Mouse (Mus musculus) ES-E14 (cell line): ENCODE measurements around the gene Gm128. TPM values are rescaled to one million over a fixed set of nuclear protein-coding genes. Genes with fewer than 3 reads are reported as not detected.

Experiments used
- DNase-seq: peaks from one replicate; pipeline ENCODE4 v3.0.0-alpha.2; 2013; ENCODE audit warnings: low read depth, low spot score
- H3K27ac ChIP-seq: 2 replicates; pipeline ENCODE4 v1.5.1; 2012; ENCODE audit warnings: low read depth, mild to moderate bottlenecking, low read length, moderate library complexity, mixed read lengths; ENCODE audit not compliant: poor library complexity, insufficient read depth, severe bottlenecking
- H3K36me3 ChIP-seq: 2 replicates; pipeline ENCODE4 v1.6.1; 2012; ENCODE audit warnings: mild to moderate bottlenecking, low read length, moderate library complexity, mixed read lengths; ENCODE audit not compliant: control insufficient read depth, poor library complexity, insufficient read depth, severe bottlenecking
- H3K4me1 ChIP-seq, 2 experiments: fragments of 150-350 bp in 1 of 2; sonication (generic) in 1 of 2; 2 replicates each; pipeline ENCODE4 v1.6.1; 2012; ENCODE audit warnings: low read length in 2 of 2, mild to moderate bottlenecking in 1 of 2, mixed read lengths in 1 of 2; ENCODE audit not compliant: control insufficient read depth in 2 of 2, insufficient read depth in 2 of 2, poor library complexity in 1 of 2
- H3K4me3 ChIP-seq, 2 experiments: fragments of 150-350 bp in 1 of 2; sonication (generic) in 1 of 2; 2 replicates each; pipeline ENCODE4 v1.5.1; 2012; ENCODE audit warnings: low read length in 2 of 2, low read depth in 1 of 2, mild to moderate bottlenecking in 1 of 2, mixed read lengths in 1 of 2; ENCODE audit not compliant: insufficient read depth in 1 of 2, poor library complexity in 1 of 2, severe bottlenecking in 1 of 2
- H3K9ac ChIP-seq: 2 replicates; pipeline ENCODE4 v1.6.1; 2012; ENCODE audit warnings: low read depth, mild to moderate bottlenecking, low read length, mixed read lengths; ENCODE audit not compliant: poor library complexity, insufficient read depth, severe bottlenecking
- H3K9me3 ChIP-seq: fragments of 150-350 bp; sonication (generic); 2 replicates; pipeline ENCODE4 v1.6.1; 2012; ENCODE audit warnings: low read depth, mild to moderate bottlenecking, low read length; ENCODE audit not compliant: control insufficient read depth, insufficient read depth
- CHD2 ChIP-seq: IDR thresholded peaks from 2 replicates; pipeline ENCODE4 v1.6.1; 2014; ENCODE audit warnings: mild to moderate bottlenecking, low read depth, low read length, inconsistent platforms
- HCFC1 ChIP-seq: IDR thresholded peaks from 2 replicates; pipeline ENCODE4 v1.6.1; 2012; ENCODE audit warnings: low read length, inconsistent platforms, borderline replicate concordance; ENCODE audit not compliant: insufficient read depth
- MAFK ChIP-seq: IDR thresholded peaks from 2 replicates; pipeline ENCODE4 v1.6.1; 2014; ENCODE audit warnings: mild to moderate bottlenecking, low read depth, low read length, inconsistent platforms; ENCODE audit not compliant: insufficient read depth
- ZC3H11A ChIP-seq: IDR thresholded peaks from 2 replicates; pipeline ENCODE4 v1.6.1; 2012; ENCODE audit warnings: low read depth, mild to moderate bottlenecking, inconsistent platforms, low read length, borderline replicate concordance
- ZNF384 ChIP-seq: IDR thresholded peaks from 2 replicates; pipeline ENCODE4 v1.6.1; 2012; ENCODE audit warnings: low read depth, low read length, inconsistent platforms
- in situ Hi-C, 2 experiments: fragments of 600-800 bp; cut with MboI; formaldehyde crosslinking; loops; one replicate each; pipeline ENCODE4 v1.15.1; 2025; ENCODE audit warnings: low sequenced_read_pairs in 2 of 2, inconsistent platforms in 1 of 2; ENCODE audit not compliant: unreplicated experiment in 2 of 2
- total RNA-seq: library from RNA; depleted of rRNA; stranded (reverse); fragments of 300-350 nt; gene quantifications from 2 replicates; pipeline ENCODE4 v1.2.3, GENCODE M21; 2012

The Gm128 gene
- total RNA-seq, 1 experiment: 2.0 TPM

GRCm38 (mm10) chr3:95281216-95282126, 40.1 kb upstream of the Gm128 start, which contains the start of the genes Mindy1 and Prune1:
Gene Mindy1, plus strand, starts transcription at chr3:95281345.
Gene Prune1, minus strand, starts transcription at chr3:95282076.
- peak within 1 kb of the TSS; percentile 75 for H3K27ac ChIP-seq
- in situ Hi-C loops: no loop called here
- peak; percentile 93 for TF ChIP-seq HCFC1
- TF ChIP-seq MAFK: no peak
- H3K9ac ChIP-seq: peak within 1 kb of the TSS; percentile 93
- peak within 1 kb of the TSS; percentile 94 to 98 for H3K4me3 ChIP-seq
- H3K4me1 ChIP-seq: peaks cover 6% of the 10 kb centered on the region in 2 experiments; a peak in 3 of 4 replicates
- H3K36me3 ChIP-seq: no peaks in the 10 kb centered on the region
- no peaks in the 10 kb centered on the region for H3K9me3 ChIP-seq
- peak; percentile 95 for DNase-seq

GRCm38 (mm10) chr3:95280747-95281146, 39.3 kb upstream of the Gm128 start:
- DNase-seq: no peak
- no peak overlapping the region for H3K27ac ChIP-seq

GRCm38 (mm10) chr3:95277149-95277551, 35.8 kb upstream of the Gm128 start:
- Histone ChIP-seq H3K36me3 (peaks cover 3% of the 10 kb centered on the region; the same call in 1 of the 2 replicates), H3K4me1 (peaks cover 6 to 12% of the 10 kb centered on the region in 2 experiments; a peak in 2 of 4 replicates), H3K9me3 (no peaks in the 10 kb centered on the region), H3K4me3 (no peak overlapping the region), H3K27ac (no peak overlapping the region; the same call in 1 of the 2 replicates), H3K9ac (no peak overlapping the region; the same call in 1 of the 2 replicates)
- TF ChIP-seq HCFC1 (no peak), MAFK (no peak), CHD2 (no peak), ZNF384 (no peak), ZC3H11A (no peak)
- no peak for DNase-seq
- in situ Hi-C loops: no loop called here

More at GRCm38 (mm10) chr3:95280747-95281146, 39.3 kb upstream of the Gm128 start:
- in situ Hi-C loops: no loop called here
- Histone ChIP-seq H3K36me3 (no peaks in the 10 kb centered on the region), H3K4me1 (peaks cover 6 to 8% of the 10 kb centered on the region in 2 experiments; a peak in 3 of 4 replicates), H3K9ac (peak overlapping the region; percentile 93), H3K9me3 (no peaks in the 10 kb centered on the region), H3K4me3 (peak overlapping the region; percentile 94 to 98)
- no peak for TF ChIP-seq ZC3H11A
- TF ChIP-seq HCFC1: no peak
- no peak for TF ChIP-seq CHD2
- no peak for TF ChIP-seq ZNF384
- no peak for TF ChIP-seq MAFK

GRCm38 (mm10) chr3:95276428-95276934, 35.1 kb upstream of the Gm128 start:
- H3K9me3 ChIP-seq: no peaks in the 10 kb centered on the region
- no peak for DNase-seq
- no peak overlapping the region for H3K9ac ChIP-seq
- H3K4me1 ChIP-seq: peaks cover 8 to 17% of the 10 kb centered on the region in 2 experiments; a peak in 3 of 4 replicates
- peaks cover 3% of the 10 kb centered on the region; the same call in 1 of the 2 replicates for H3K36me3 ChIP-seq
- TF ChIP-seq ZNF384 (no peak), HCFC1 (no peak), CHD2 (no peak), MAFK (no peak), ZC3H11A (no peak)
- no peak overlapping the region for H3K4me3 ChIP-seq
- H3K27ac ChIP-seq: no peak overlapping the region; the same call in 1 of the 2 replicates
- in situ Hi-C loops: no loop called here
